Mouse (Mus musculus): Measurements from ENCODE around the gene Olfr1315-ps1. TPM values are rescaled to one million over a fixed set of nuclear protein-coding genes. Genes with fewer than 3 reads are reported as not detected.

The Olfr1315-ps1 gene
- not detected in 2 replicates for polyA plus RNA-seq (2014; fragmentation: Nextera tagmentation; extraction: Ambion mirVana)

- no peak within 1 kb of the TSS for H3K9ac ChIP-seq (ENCODE audit: low read depth, low read length)
- WGBS = 79% methylated on average over 1 of the region's 1 CpGs
- H3K36me3 ChIP-seq (ENCODE audit: control insufficient read depth, insufficient read depth, low read length) = no peaks in the 10 kb centered on the region
- no peaks in the 10 kb centered on the region for H3K4me1 ChIP-seq (ENCODE audit: control insufficient read depth, insufficient read depth, low read length)
- ATAC-seq (ENCODE audit: low read depth) (no peak), DNase-seq (ENCODE audit: low spot score) (no peak)
- no peak within 1 kb of the TSS for H3K4me2 ChIP-seq (ENCODE audit: low read depth, low read length)
- H3K4me3 ChIP-seq (ENCODE audit: low read depth, low read length) = no peak within 1 kb of the TSS
- no peak within 1 kb of the TSS for H3K27ac ChIP-seq (replicated peaks; ENCODE audit: low read depth, low read length)
- no peaks in the 10 kb centered on the region for H3K9me3 ChIP-seq (ENCODE audit: control insufficient read depth, low read length)
- no peaks in the 10 kb centered on the region for H3K27me3 ChIP-seq (replicated peaks; ENCODE audit: control insufficient read depth, insufficient read depth, low read length)
These were observed at the start of gene Olfr1315-ps1 for GRCm38 (mm10) chr2:112115340-112115739. TSS of gene Olfr1315-ps1 (minus strand) at chr2:112115440.

GRCm38 (mm10) chr2:112153898-112154297 lies 38.7 kb upstream of the Olfr1315-ps1 start, which contains the start of gene Olfr1318:
TSS of gene Olfr1318 (plus strand) at chr2:112154198.
- no peak within 1 kb of the TSS for H3K9ac ChIP-seq (ENCODE audit: low read depth, low read length)
- H3K9me3 ChIP-seq (ENCODE audit: control insufficient read depth, low read length) = no peaks in the 10 kb centered on the region
- no peak within 1 kb of the TSS for H3K4me2 ChIP-seq (ENCODE audit: low read depth, low read length)
- no peaks in the 10 kb centered on the region for H3K4me1 ChIP-seq (ENCODE audit: control insufficient read depth, insufficient read depth, low read length)
- no peak within 1 kb of the TSS for H3K27ac ChIP-seq (replicated peaks; ENCODE audit: low read depth, low read length)
- no peak within 1 kb of the TSS for H3K4me3 ChIP-seq (ENCODE audit: low read depth, low read length)
- no peaks in the 10 kb centered on the region for H3K27me3 ChIP-seq (replicated peaks; ENCODE audit: control insufficient read depth, insufficient read depth, low read length)
- no peaks in the 10 kb centered on the region for H3K36me3 ChIP-seq (ENCODE audit: control insufficient read depth, insufficient read depth, low read length)
- DNase-seq (ENCODE audit: low spot score) = no peak
- no peak for ATAC-seq (ENCODE audit: low read depth)

- no peaks in the 10 kb centered on the region for H3K9me3 ChIP-seq (ENCODE audit: control insufficient read depth, low read length)
- no peak within 1 kb of the TSS for H3K9ac ChIP-seq (ENCODE audit: low read depth, low read length)
- H3K4me3 ChIP-seq (ENCODE audit: low read depth, low read length) = no peak within 1 kb of the TSS
- H3K27ac ChIP-seq (replicated peaks; ENCODE audit: low read depth, low read length) = no peak within 1 kb of the TSS
- H3K36me3 ChIP-seq (ENCODE audit: control insufficient read depth, insufficient read depth, low read length) = no peaks in the 10 kb centered on the region
- 71% methylated on average over 2 of the region's 2 CpGs for WGBS
- no peak for ATAC-seq (ENCODE audit: low read depth)
- DNase-seq (ENCODE audit: low spot score) = no peak
- H3K27me3 ChIP-seq (replicated peaks; ENCODE audit: control insufficient read depth, insufficient read depth, low read length) = no peaks in the 10 kb centered on the region
- no peaks in the 10 kb centered on the region for H3K4me1 ChIP-seq (ENCODE audit: control insufficient read depth, insufficient read depth, low read length)
- H3K4me2 ChIP-seq (ENCODE audit: low read depth, low read length) = no peak within 1 kb of the TSS
These were observed 24.8 kb upstream of the Olfr1315-ps1 start, which contains the start of gene Olfr1317 for GRCm38 (mm10) chr2:112140029-112140428. TSS of gene Olfr1317 (plus strand) at chr2:112140329.

- ATAC-seq (ENCODE audit: low read depth) (no peak), DNase-seq (ENCODE audit: low spot score) (no peak)
- H3K9me3 ChIP-seq (ENCODE audit: control insufficient read depth, low read length) = no peaks in the 10 kb centered on the region
- H3K4me2 ChIP-seq (ENCODE audit: low read depth, low read length) = no peak within 1 kb of the TSS
- no peak within 1 kb of the TSS for H3K4me3 ChIP-seq (ENCODE audit: low read depth, low read length)
- no peaks in the 10 kb centered on the region for H3K27me3 ChIP-seq (replicated peaks; ENCODE audit: control insufficient read depth, insufficient read depth, low read length)
- H3K9ac ChIP-seq (ENCODE audit: low read depth, low read length) = no peak within 1 kb of the TSS
- no peaks in the 10 kb centered on the region for H3K36me3 ChIP-seq (ENCODE audit: control insufficient read depth, insufficient read depth, low read length)
- WGBS = 86% methylated on average over 2 of the region's 2 CpGs
- no peaks in the 10 kb centered on the region for H3K4me1 ChIP-seq (ENCODE audit: control insufficient read depth, insufficient read depth, low read length)
- no peak within 1 kb of the TSS for H3K27ac ChIP-seq (replicated peaks; ENCODE audit: low read depth, low read length)
These were observed 19.6 kb upstream of the Olfr1315-ps1 start, which contains the start of gene Olfr1316 for GRCm38 (mm10) chr2:112134877-112135276. TSS of gene Olfr1316 (minus strand) at chr2:112134977.

GRCm38 (mm10) chr2:112096681-112097080 lies 18.6 kb downstream of the Olfr1315-ps1 start, which contains the start of gene Olfr1314:
TSS of gene Olfr1314 (minus strand) at chr2:112096781.
- ATAC-seq (ENCODE audit: low read depth) = no peak

GRCm38 (mm10) chr2:112077743-112078142 lies 37.5 kb downstream of the Olfr1315-ps1 start, which contains the start of gene Olfr1313:
TSS of gene Olfr1313 (minus strand) at chr2:112077843.
- no peak for ATAC-seq (ENCODE audit: low read depth)
- no peak within 1 kb of the TSS for H3K4me3 ChIP-seq (ENCODE audit: low read depth, low read length)
- no peak for DNase-seq (ENCODE audit: low spot score)
- H3K27ac ChIP-seq (replicated peaks; ENCODE audit: low read depth, low read length) = no peak within 1 kb of the TSS
- H3K4me2 ChIP-seq (ENCODE audit: low read depth, low read length) = no peak within 1 kb of the TSS
- H3K36me3 ChIP-seq (ENCODE audit: control insufficient read depth, insufficient read depth, low read length) = no peaks in the 10 kb centered on the region
- no peaks in the 10 kb centered on the region for H3K27me3 ChIP-seq (replicated peaks; ENCODE audit: control insufficient read depth, insufficient read depth, low read length)
- no peaks in the 10 kb centered on the region for H3K9me3 ChIP-seq (ENCODE audit: control insufficient read depth, low read length)
- no peak within 1 kb of the TSS for H3K9ac ChIP-seq (ENCODE audit: low read depth, low read length)
- H3K4me1 ChIP-seq (ENCODE audit: control insufficient read depth, insufficient read depth, low read length) = no peaks in the 10 kb centered on the region

More at GRCm38 (mm10) chr2:112096681-112097080, 18.6 kb downstream of the Olfr1315-ps1 start, which contains the start of gene Olfr1314:
- H3K9ac ChIP-seq (ENCODE audit: low read depth, low read length) = no peak within 1 kb of the TSS
- no peak within 1 kb of the TSS for H3K4me2 ChIP-seq (ENCODE audit: low read depth, low read length)
- no peak within 1 kb of the TSS for H3K4me3 ChIP-seq (ENCODE audit: low read depth, low read length)
- H3K36me3 ChIP-seq (ENCODE audit: control insufficient read depth, insufficient read depth, low read length) = no peaks in the 10 kb centered on the region
- no peaks in the 10 kb centered on the region for H3K4me1 ChIP-seq (ENCODE audit: control insufficient read depth, insufficient read depth, low read length)
- no peak for DNase-seq (ENCODE audit: low spot score)
- no peaks in the 10 kb centered on the region for H3K9me3 ChIP-seq (ENCODE audit: control insufficient read depth, low read length)
- H3K27me3 ChIP-seq (replicated peaks; ENCODE audit: control insufficient read depth, insufficient read depth, low read length) = no peaks in the 10 kb centered on the region
- H3K27ac ChIP-seq (replicated peaks; ENCODE audit: low read depth, low read length) = no peak within 1 kb of the TSS

Other genes starting within 250 kb of the Olfr1315-ps1 start
- not detected in 2 replicates for gene Olfr1305, start 238.3 kb downstream of the Olfr1315-ps1 start, polyA plus RNA-seq (2014; fragmentation: Nextera tagmentation; extraction: Ambion mirVana)
- gene Olfr1306, start 199.2 kb downstream of the Olfr1315-ps1 start, polyA plus RNA-seq (2014; fragmentation: Nextera tagmentation; extraction: Ambion mirVana) = 0.11 TPM in 1 of 2 replicates, not detected in the other
- not detected in 2 replicates for gene Olfr1307, start 166.0 kb downstream of the Olfr1315-ps1 start, polyA plus RNA-seq (2014; fragmentation: Nextera tagmentation; extraction: Ambion mirVana)
- not detected in 2 replicates for gene Olfr1308, start 150.5 kb downstream of the Olfr1315-ps1 start, polyA plus RNA-seq (2014; fragmentation: Nextera tagmentation; extraction: Ambion mirVana)
- not detected in 2 replicates for gene Olfr1309, start 125.2 kb downstream of the Olfr1315-ps1 start, polyA plus RNA-seq (2014; fragmentation: Nextera tagmentation; extraction: Ambion mirVana)
- gene Olfr1310, start 102.7 kb downstream of the Olfr1315-ps1 start, polyA plus RNA-seq (2014; fragmentation: Nextera tagmentation; extraction: Ambion mirVana) = not detected in 2 replicates
- gene Olfr1311, start 91.0 kb downstream of the Olfr1315-ps1 start, polyA plus RNA-seq (2014; fragmentation: Nextera tagmentation; extraction: Ambion mirVana) = not detected in 2 replicates
- gene Olfr1312, start 65.2 kb downstream of the Olfr1315-ps1 start, polyA plus RNA-seq (2014; fragmentation: Nextera tagmentation; extraction: Ambion mirVana) = not detected in 2 replicates
- gene Olfr1313, start 37.6 kb downstream of the Olfr1315-ps1 start, polyA plus RNA-seq (2014; fragmentation: Nextera tagmentation; extraction: Ambion mirVana) = 0.13 TPM in 1 of 2 replicates, not detected in the other
- gene Olfr1314, start 18.7 kb downstream of the Olfr1315-ps1 start, polyA plus RNA-seq (2014; fragmentation: Nextera tagmentation; extraction: Ambion mirVana) = not detected in 2 replicates
- gene Olfr1316, start 19.5 kb upstream of the Olfr1315-ps1 start, polyA plus RNA-seq (2014; fragmentation: Nextera tagmentation; extraction: Ambion mirVana) = not detected in 2 replicates
- gene Olfr1317, start 24.9 kb upstream of the Olfr1315-ps1 start, polyA plus RNA-seq (2014; fragmentation: Nextera tagmentation; extraction: Ambion mirVana) = not detected in 2 replicates
- not detected in 2 replicates for gene Olfr1318, start 38.8 kb upstream of the Olfr1315-ps1 start, polyA plus RNA-seq (2014; fragmentation: Nextera tagmentation; extraction: Ambion mirVana)
- 17.5 and 19.3 TPM in 2 replicates for gene Lpcat4, start 124.0 kb upstream of the Olfr1315-ps1 start, polyA plus RNA-seq (2014; fragmentation: Nextera tagmentation; extraction: Ambion mirVana)
- gene Nutm1, start 143.9 kb upstream of the Olfr1315-ps1 start, polyA plus RNA-seq (2014; fragmentation: Nextera tagmentation; extraction: Ambion mirVana) = not detected in 2 replicates
- gene Nop10, start 146.5 kb upstream of the Olfr1315-ps1 start, polyA plus RNA-seq (2014; fragmentation: Nextera tagmentation; extraction: Ambion mirVana) = 186 and 203 TPM in 2 replicates
- 15.6 and 16.5 TPM in 2 replicates for gene Slc12a6, start 150.4 kb upstream of the Olfr1315-ps1 start, polyA plus RNA-seq (2014; fragmentation: Nextera tagmentation; extraction: Ambion mirVana)
- not detected in 2 replicates for gene Gm21985, start 150.9 kb upstream of the Olfr1315-ps1 start, polyA plus RNA-seq (2014; fragmentation: Nextera tagmentation; extraction: Ambion mirVana)

All from embryonic facial prominence, embryonic 14.5 days (tissue).